10 mouse cellular contexts compared by ENCODE assay signal in the genomic region with DNA sequence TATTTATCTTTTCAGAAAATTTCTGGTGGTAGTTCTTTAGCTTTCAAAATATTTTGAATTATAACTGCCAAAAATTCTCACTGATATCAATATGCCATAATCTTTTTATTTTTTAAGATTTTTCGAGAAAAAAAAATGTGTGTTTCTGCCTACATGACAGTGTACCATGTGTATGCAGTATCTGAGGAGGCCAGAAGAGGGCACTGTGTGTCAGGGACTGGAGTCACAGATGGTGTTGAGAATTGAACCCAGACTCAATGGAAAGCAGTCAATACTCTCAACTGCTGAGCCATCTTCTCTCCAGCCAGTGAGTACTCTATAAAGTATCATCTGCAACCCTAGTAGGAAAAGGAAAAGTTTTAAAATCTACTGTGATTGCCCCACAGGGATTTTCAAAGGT. TPM values are rescaled to one million over a fixed set of nuclear protein-coding genes. Genes with fewer than 3 reads are reported as not detected.
DNase-seq lines count a peak whose midpoint lies in the region; ATAC-seq and TF ChIP-seq lines count a peak whose summit lies in the region.
"Had no signal": no experiment of that assay in that cellular context is flagged by ENCODE, and none has a peak within 500 bp of the region (broad histone marks: within the 10 kb centered on the region; RNA-seq: fewer than 3 reads in every experiment).

No protein-coding gene starts in this region.

- TF ChIP-seq EP300 in heart, postnatal 0 days (IDR thresholded peaks at IDR 0.05; ENCODE audit: low read depth) = no peak

- ATAC-seq in heart, postnatal 0 days (ENCODE audit: insufficient read depth, low read depth) = no peak
- ATAC-seq in heart, embryonic 12.5 days (ENCODE audit: insufficient number of reproducible peaks, low FRiP score) = no peak
- ATAC-seq in megakaryocyte progenitor cell, adult 5-6 weeks (replicated peaks; ENCODE audit: poor library complexity) = peak; percentile 90

- no peaks in the 10 kb centered on the region for H3K27me3 ChIP-seq in heart, postnatal 0 days (ENCODE audit: control insufficient read depth, insufficient read depth, low read length)
- H3K27me3 ChIP-seq in heart, embryonic 12.5 days (replicated peaks) = no peaks in the 10 kb centered on the region
- H3K27me3 ChIP-seq in embryonic facial prominence, embryonic 10.5 days (replicated peaks; ENCODE audit: low read depth, poor library complexity, severe bottlenecking) = no peaks in the 10 kb centered on the region

- H3K4me3 ChIP-seq in heart, postnatal 0 days (ENCODE audit: low read depth, low read length) = no peak overlapping the region
- H3K4me3 ChIP-seq in heart, embryonic 12.5 days = no peak overlapping the region
- H3K4me3 ChIP-seq in embryonic facial prominence, embryonic 10.5 days = no peak overlapping the region

- H3K36me3 ChIP-seq in heart, postnatal 0 days (replicated peaks; ENCODE audit: control insufficient read depth, insufficient read depth, low read length) = peaks cover 83% of the 10 kb centered on the region
- H3K36me3 ChIP-seq in heart, embryonic 12.5 days = peaks cover 78% of the 10 kb centered on the region
- H3K36me3 ChIP-seq in embryonic facial prominence, embryonic 10.5 days (replicated peaks) = peaks cover 99% of the 10 kb centered on the region

- no peaks in the 10 kb centered on the region for H3K4me1 ChIP-seq in heart, postnatal 0 days (ENCODE audit: control insufficient read depth, insufficient read depth)
- no peaks in the 10 kb centered on the region for H3K4me1 ChIP-seq in heart, embryonic 12.5 days (replicated peaks)
- no peaks in the 10 kb centered on the region for H3K4me1 ChIP-seq in embryonic facial prominence, embryonic 10.5 days

- WGBS in heart, postnatal 0 days = 79% methylated on average over 1 of the region's 1 CpGs
- WGBS in heart, embryonic 12.5 days = 84% methylated on average over 1 of the region's 1 CpGs
- whole genome bisulfite sequencing in embryonic facial prominence, embryonic 10.5 days = 81% methylated on average over 1 of the region's 1 CpGs

- H3K9me3 ChIP-seq in heart, postnatal 0 days (replicated peaks; ENCODE audit: control insufficient read depth, low read length) = no peaks in the 10 kb centered on the region
- no peaks in the 10 kb centered on the region for H3K9me3 ChIP-seq in heart, embryonic 12.5 days (replicated peaks)
- no peaks in the 10 kb centered on the region for H3K9me3 ChIP-seq in embryonic facial prominence, embryonic 10.5 days

- H3K27ac ChIP-seq in heart, postnatal 0 days (ENCODE audit: low read depth) = no peak overlapping the region
- no peak overlapping the region for H3K27ac ChIP-seq in heart, embryonic 12.5 days (ENCODE audit: poor library complexity, severe bottlenecking)
- H3K27ac ChIP-seq in embryonic facial prominence, embryonic 10.5 days (replicated peaks) = no peak overlapping the region

- no peak for DNase-seq in heart, postnatal 0 days (ENCODE audit: low spot score)
- DNase-seq in urinary bladder, postnatal 14 days (ENCODE audit: low spot score) = peak; percentile 18
- no peak for DNase-seq in urinary bladder, adult 2 months (ENCODE audit: low spot score)
- DNase-seq in embryonic facial prominence, embryonic 10.5 days (ENCODE audit: low spot score) = peak; percentile 48
- no peak for DNase-seq in frontal cortex, postnatal 25 days (ENCODE audit: low spot score in 2 of 2)
- DNase-seq in MN1 (ENCODE audit: low spot score) = no peak

- no peak overlapping the region for H3K9ac ChIP-seq in heart, postnatal 0 days (replicated peaks; ENCODE audit: low read depth, low read length)
- no peak overlapping the region for H3K9ac ChIP-seq in heart, embryonic 12.5 days

- H3K4me2 ChIP-seq in heart, postnatal 0 days (ENCODE audit: low read depth, low read length) = no peak overlapping the region
- H3K4me2 ChIP-seq in heart, embryonic 12.5 days = no peak overlapping the region

- peak; percentile 47 for TF ChIP-seq CTCF in heart, postnatal 0 days (IDR thresholded peaks at IDR 0.05; ENCODE audit: low read depth)

RNA-seq across cellular contexts. Expression of a gene that starts 20.8 kb away (rescaled TPM):
- 0.92 TPM in 1 of 2 replicates, not detected in the other for total RNA-seq in heart, postnatal 0 days (2014; rRNA removed; ENCODE audit: low replicate concordance)
- 0.14 TPM in 2 replicates for polyA plus RNA-seq in heart, postnatal 0 days (2015; fragmentation: Nextera tagmentation; extraction: Ambion mirVana)
- polyA plus RNA-seq in heart, embryonic 12.5 days (2016; fragmentation: Nextera tagmentation; extraction: Ambion mirVana) = not detected in 2 replicates
- polyA plus RNA-seq in urinary bladder, adult 2 months (2012; rRNA removed) = 0.03 TPM in 1 of 2 replicates, not detected in the other
- not detected in 2 replicates for polyA plus RNA-seq in embryonic facial prominence, embryonic 10.5 days (2016; fragmentation: Nextera tagmentation; extraction: Ambion mirVana)
- not detected in 2 replicates for total RNA-seq in megakaryocyte progenitor cell, adult 5-6 weeks (2015)
- not detected in 2 replicates for total RNA-seq in megakaryocyte progenitor cell, adult 5-6 weeks (2017)

RNA-seq across cellular contexts. Expression of a gene that starts 28.2 kb away (rescaled TPM):
- 1.3 and 3.6 TPM in 2 replicates for total RNA-seq in heart, postnatal 0 days (2014; rRNA removed; ENCODE audit: low replicate concordance)
- polyA plus RNA-seq in heart, postnatal 0 days (2015; fragmentation: Nextera tagmentation; extraction: Ambion mirVana) = 3.3 and 3.5 TPM in 2 replicates
- 1.4 and 2.3 TPM in 2 replicates for polyA plus RNA-seq in heart, embryonic 12.5 days (2016; fragmentation: Nextera tagmentation; extraction: Ambion mirVana)
- 0.47 and 0.48 TPM in 2 replicates for polyA plus RNA-seq in urinary bladder, adult 2 months (2012; rRNA removed)
- polyA plus RNA-seq in embryonic facial prominence, embryonic 10.5 days (2016; fragmentation: Nextera tagmentation; extraction: Ambion mirVana) = 2.6 and 3.0 TPM in 2 replicates
- 0.12 TPM in 1 of 2 replicates, not detected in the other for total RNA-seq in megakaryocyte progenitor cell, adult 5-6 weeks (2015)
- 0.17 and 0.20 TPM in 2 replicates for total RNA-seq in megakaryocyte progenitor cell, adult 5-6 weeks (2017)
- total RNA-seq: left cerebral cortex, postnatal 25 days had no signal

RNA-seq across cellular contexts. Expression of a gene that starts 35.9 kb away (rescaled TPM):
- total RNA-seq in heart, postnatal 0 days (2014; rRNA removed; ENCODE audit: low replicate concordance) = 3.4 and 13.6 TPM in 2 replicates
- 10.7 and 12.0 TPM in 2 replicates for polyA plus RNA-seq in heart, postnatal 0 days (2015; fragmentation: Nextera tagmentation; extraction: Ambion mirVana)
- polyA plus RNA-seq in heart, embryonic 12.5 days (2016; fragmentation: Nextera tagmentation; extraction: Ambion mirVana) = 8.0 and 9.0 TPM in 2 replicates
- 0.06 and 0.16 TPM in 2 replicates for polyA plus RNA-seq in urinary bladder, adult 2 months (2012; rRNA removed)
- 1.1 TPM in 2 replicates for polyA plus RNA-seq in embryonic facial prominence, embryonic 10.5 days (2016; fragmentation: Nextera tagmentation; extraction: Ambion mirVana)
- not detected in 2 replicates for total RNA-seq in megakaryocyte progenitor cell, adult 5-6 weeks (2015)
- total RNA-seq in megakaryocyte progenitor cell, adult 5-6 weeks (2017) = not detected in 2 replicates
- total RNA-seq: common myeloid progenitor, adult 5-6 weeks; left cerebral cortex, postnatal 25 days had no signal

RNA-seq across cellular contexts. Expression of a gene that starts 54.5 kb away (rescaled TPM):
- total RNA-seq in heart, postnatal 0 days (2014; rRNA removed; ENCODE audit: low replicate concordance) = 1.1 and 1.2 TPM in 2 replicates
- polyA plus RNA-seq in heart, postnatal 0 days (2015; fragmentation: Nextera tagmentation; extraction: Ambion mirVana) = not detected in 2 replicates
- 0.15 and 0.58 TPM in 2 replicates for polyA plus RNA-seq in heart, embryonic 12.5 days (2016; fragmentation: Nextera tagmentation; extraction: Ambion mirVana)
- polyA plus RNA-seq in urinary bladder, adult 2 months (2012; rRNA removed) = 0.92 TPM in 1 of 2 replicates, not detected in the other
- 0.17 TPM in 1 of 2 replicates, not detected in the other for polyA plus RNA-seq in embryonic facial prominence, embryonic 10.5 days (2016; fragmentation: Nextera tagmentation; extraction: Ambion mirVana)
- total RNA-seq in megakaryocyte progenitor cell, adult 5-6 weeks (2015) = not detected in 2 replicates
- 0.24 TPM in 1 of 2 replicates, not detected in the other for total RNA-seq in megakaryocyte progenitor cell, adult 5-6 weeks (2017)

Comparison
In these comparisons a context has a peak if more than half of its experiments do, and no peak if none do; other contexts are left out.
1. DNase-seq: peak in urinary bladder, postnatal 14 days (single experiment) and embryonic facial prominence, embryonic 10.5 days (single experiment); none in heart, postnatal 0 days (single experiment), urinary bladder, adult 2 months (single experiment), frontal cortex, postnatal 25 days (0 of 2) and MN1 (single experiment).